Mouse (Mus musculus) G1E (cell line): ENCODE data around the gene Myo5a. TPM values are rescaled to one million over a fixed set of nuclear protein-coding genes. Genes with fewer than 3 reads are reported as not detected.

Source experiments
- ATAC-seq: 2 replicates; pipeline ENCODE4 v1.8.0; 2016; ENCODE audit warnings: mild to moderate bottlenecking; ENCODE audit not compliant: insufficient number of reproducible peaks, poor library complexity, low FRiP score, severe bottlenecking; ENCODE audit errors: extremely low read depth
- DNase-seq: peaks from one replicate; pipeline ENCODE4 v3.0.0; 2012; ENCODE audit warnings: low spot score
- H3K27me3 ChIP-seq: 2 replicates; pipeline ENCODE4 v1.6.1; 2012; ENCODE audit warnings: mild to moderate bottlenecking, low read length, inconsistent platforms; ENCODE audit not compliant: insufficient read depth
- H3K36me3 ChIP-seq: replicated peaks from 2 replicates; pipeline ENCODE3; 2012; ENCODE audit warnings: mild to moderate bottlenecking, inconsistent platforms
- H3K4me1 ChIP-seq: 2 replicates; pipeline ENCODE4 v1.6.1; 2012; ENCODE audit warnings: low read depth, low read length, inconsistent platforms, mixed read lengths; ENCODE audit not compliant: insufficient read depth
- H3K4me3 ChIP-seq: 2 replicates; pipeline ENCODE4 v1.5.1; 2012; ENCODE audit warnings: low read depth, mild to moderate bottlenecking, inconsistent platforms, low read length, moderate library complexity, mixed read lengths
- H3K9me3 ChIP-seq: replicated peaks from 2 replicates; pipeline ENCODE4 v1.6.1; 2012; ENCODE audit warnings: inconsistent platforms
- CTCF ChIP-seq: IDR thresholded peaks from 2 replicates; pipeline ENCODE4 v1.5.1; 2012; ENCODE audit warnings: low read depth, low read length, inconsistent platforms, mixed read lengths
- GATA1 ChIP-seq: IDR thresholded peaks from 2 replicates; pipeline ENCODE4 v1.6.1; 2012; ENCODE audit warnings: borderline replicate concordance, low read length, inconsistent platforms, mixed read lengths
- GATA2 ChIP-seq: IDR thresholded peaks from 2 replicates; pipeline ENCODE4 v1.6.1; 2012; ENCODE audit warnings: low read depth, low read length, inconsistent platforms, borderline replicate concordance
- POLR2AphosphoS5 ChIP-seq: IDR thresholded peaks from 2 replicates; pipeline ENCODE4 v1.6.1; 2012; ENCODE audit warnings: low read depth, low read length, inconsistent platforms; ENCODE audit not compliant: insufficient replicate concordance
- TAL1 ChIP-seq: conservative IDR thresholded peaks from 2 replicates; pipeline ENCODE4 v1.6.1; 2012; ENCODE audit warnings: low read depth, low read length, inconsistent platforms, mixed read lengths
- polyA plus RNA-seq: library from polyadenylated mRNA; stranded (reverse); fragments of >175 nt; gene quantifications from 2 replicates; pipeline ENCODE4 v1.2.3, GENCODE M21; 2012
- total RNA-seq, 2 experiments: library from RNA; stranded (forward) in 1 of 2; stranded (reverse) in 1 of 2; fragments of 200-1000 nt in 1 of 2; fragments of >200 nt in 1 of 2; fragmentation: Nextera tagmentation in 1 of 2; gene quantifications; 2 replicates each; pipeline ENCODE4 v1.2.3; 2014 to 2017

Myo5a gene
- total and polyA plus RNA-seq, 3 experiments: 14.0 to 50.8 (median 43.1) TPM

DNA sequence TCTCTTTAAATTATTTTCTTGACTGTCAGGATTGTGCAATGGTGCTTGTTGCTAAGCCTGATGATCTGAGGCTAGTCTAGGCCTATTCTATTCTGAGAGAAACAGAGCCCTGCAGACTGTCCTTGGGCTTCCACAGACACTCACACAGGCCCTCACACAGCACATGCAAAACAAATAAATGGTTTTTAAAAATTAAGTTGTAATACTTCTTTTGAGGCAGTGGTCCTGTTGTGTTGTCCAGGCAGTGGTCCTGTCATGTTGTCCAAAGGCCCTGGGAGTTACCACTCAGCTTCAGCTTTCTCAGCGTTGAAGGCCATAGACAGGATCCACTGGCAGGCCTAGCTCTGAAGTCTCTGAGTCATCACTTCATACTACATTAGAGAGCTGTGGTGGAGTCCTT, 130.7 kb downstream of the Myo5a start:
- ATAC-seq (no peak), DNase-seq (no peak)
- TF ChIP-seq GATA1: no peak
- TF ChIP-seq TAL1: no peak
- no peak for TF ChIP-seq POLR2AphosphoS5
- TF ChIP-seq GATA2: no peak
- no peak for TF ChIP-seq CTCF
- Histone ChIP-seq H3K4me1 (no peaks in the 10 kb centered on the region), H3K27me3 (no peaks in the 10 kb centered on the region), H3K36me3 (peaks cover 26% of the 10 kb centered on the region), H3K4me3 (no peak overlapping the region), H3K9me3 (no peaks in the 10 kb centered on the region)

DNA sequence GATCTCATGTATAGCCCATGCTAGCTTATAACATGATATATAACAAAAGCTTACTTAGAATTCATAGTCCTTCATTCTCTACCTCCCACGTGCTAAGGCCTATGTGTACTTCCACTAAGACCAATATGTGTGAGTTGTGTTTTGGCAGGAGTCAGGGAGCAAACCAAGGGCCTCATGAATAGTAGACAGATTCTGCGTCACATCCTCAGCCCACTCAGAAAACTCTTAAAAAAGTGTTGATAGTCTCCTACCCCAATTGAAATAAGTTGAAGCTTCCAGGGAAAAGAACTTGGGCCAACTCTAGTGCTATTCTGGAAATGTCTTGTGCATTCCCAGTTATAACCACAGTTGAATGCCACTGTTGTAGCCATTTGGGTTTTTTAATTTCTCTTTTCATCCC, 131.2 kb downstream of the Myo5a start:
- H3K36me3 ChIP-seq: peaks cover 25% of the 10 kb centered on the region
- ATAC-seq: no peak
- H3K4me3 ChIP-seq: no peak overlapping the region
- no peak for DNase-seq
- no peak for TF ChIP-seq CTCF
- H3K27me3 ChIP-seq: no peaks in the 10 kb centered on the region
- H3K9me3 ChIP-seq: no peaks in the 10 kb centered on the region
- H3K4me1 ChIP-seq: no peaks in the 10 kb centered on the region

DNA sequence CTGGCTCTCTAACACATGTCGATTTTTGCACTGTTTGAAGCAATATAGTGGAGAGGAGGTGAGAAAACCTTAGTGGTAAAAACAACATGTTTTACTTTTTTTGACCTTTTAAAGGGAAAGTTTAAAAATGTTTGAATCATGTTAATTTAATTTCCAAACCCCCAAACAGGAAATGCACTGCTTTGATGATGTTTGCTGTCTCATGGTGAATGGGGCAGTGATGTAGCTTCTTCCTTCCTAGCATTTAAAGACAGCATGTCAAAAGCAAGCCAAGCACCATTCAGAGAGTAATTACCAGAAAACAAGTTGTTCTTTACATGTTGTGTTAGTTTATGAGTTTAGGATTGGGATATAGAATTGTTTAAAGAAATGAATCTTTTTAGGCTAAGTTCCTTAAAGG, 138.4 kb downstream of the Myo5a start:
- no peak overlapping the region for H3K4me3 ChIP-seq
- H3K36me3 ChIP-seq: peaks cover 27% of the 10 kb centered on the region
- no peak for TF ChIP-seq TAL1
- no peak for TF ChIP-seq POLR2AphosphoS5
- no peak for TF ChIP-seq CTCF
- no peak for TF ChIP-seq GATA2
- TF ChIP-seq GATA1: no peak
- no peaks in the 10 kb centered on the region for H3K4me1 ChIP-seq
- H3K27me3 ChIP-seq: no peaks in the 10 kb centered on the region
- ATAC-seq: no peak
- H3K9me3 ChIP-seq: no peaks in the 10 kb centered on the region
- no peak for DNase-seq

DNA sequence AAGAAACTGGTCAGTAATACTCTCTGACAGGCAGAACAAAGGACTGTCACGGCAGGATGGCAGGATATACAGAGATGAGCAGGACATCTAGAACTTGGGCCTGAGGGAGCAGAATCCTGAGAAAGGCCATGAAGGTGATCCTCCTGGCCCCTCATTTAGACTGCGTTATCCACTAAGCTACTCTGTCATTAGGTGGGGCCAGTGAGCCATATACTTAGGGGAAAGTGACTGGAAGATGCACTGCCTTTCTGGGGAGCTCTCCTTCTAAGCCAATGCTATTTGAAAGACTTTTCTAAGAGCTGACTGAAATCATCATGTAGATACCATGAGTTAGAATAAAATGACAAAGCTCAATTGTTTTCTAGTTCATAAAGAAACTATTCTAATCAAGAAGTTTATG, 139.5 kb downstream of the Myo5a start:
- DNase-seq: no peak
- no peak for TF ChIP-seq POLR2AphosphoS5
- TF ChIP-seq GATA2: no peak
- TF ChIP-seq GATA1: no peak
- no peak for TF ChIP-seq CTCF
- no peak for TF ChIP-seq TAL1
- no peak for ATAC-seq
- H3K4me3 ChIP-seq: no peak overlapping the region
- H3K9me3 ChIP-seq: no peaks in the 10 kb centered on the region
- H3K27me3 ChIP-seq: no peaks in the 10 kb centered on the region
- peaks cover 31% of the 10 kb centered on the region for H3K36me3 ChIP-seq
- no peaks in the 10 kb centered on the region for H3K4me1 ChIP-seq

DNA sequence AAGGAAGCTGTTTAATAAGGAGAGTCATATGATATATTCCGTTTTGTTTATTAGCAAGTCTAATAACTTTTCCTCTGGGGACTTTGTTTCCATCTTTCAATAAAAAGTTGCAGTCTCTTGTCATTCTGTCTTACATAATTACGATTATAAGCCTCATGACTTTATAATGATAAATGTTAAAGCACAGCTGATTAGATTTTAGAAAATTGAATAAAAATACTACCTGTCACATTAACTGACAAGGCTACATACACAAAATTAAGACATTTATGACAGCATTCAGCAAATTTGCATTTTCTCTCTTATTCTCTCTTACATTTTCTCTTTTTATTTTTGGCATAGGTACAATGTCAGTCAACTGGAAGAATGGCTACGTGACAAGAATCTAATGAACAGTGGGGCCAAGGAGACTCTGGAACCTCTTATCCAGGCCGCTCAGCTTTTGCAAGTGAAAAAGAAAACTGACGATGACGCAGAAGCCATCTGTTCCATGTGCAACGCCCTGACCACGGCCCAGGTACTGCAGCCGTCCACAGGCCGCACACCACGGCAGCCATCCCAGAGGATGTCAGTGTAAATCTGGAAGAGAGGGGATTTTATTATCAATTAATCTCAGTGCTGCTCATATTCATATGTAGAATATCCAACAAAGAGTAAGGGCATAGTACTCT, 144.1 kb downstream of the Myo5a start:
- H3K27me3 ChIP-seq: no peaks in the 10 kb centered on the region
- no peak overlapping the region for H3K4me3 ChIP-seq
- DNase-seq: no peak
- H3K4me1 ChIP-seq: no peaks in the 10 kb centered on the region
- peaks cover 39% of the 10 kb centered on the region for H3K36me3 ChIP-seq
- H3K9me3 ChIP-seq: no peaks in the 10 kb centered on the region
- no peak for ATAC-seq
- TF ChIP-seq CTCF: no peak
- no peak for TF ChIP-seq POLR2AphosphoS5
- no peak for TF ChIP-seq GATA2
- no peak for TF ChIP-seq TAL1
- no peak for TF ChIP-seq GATA1

DNA sequence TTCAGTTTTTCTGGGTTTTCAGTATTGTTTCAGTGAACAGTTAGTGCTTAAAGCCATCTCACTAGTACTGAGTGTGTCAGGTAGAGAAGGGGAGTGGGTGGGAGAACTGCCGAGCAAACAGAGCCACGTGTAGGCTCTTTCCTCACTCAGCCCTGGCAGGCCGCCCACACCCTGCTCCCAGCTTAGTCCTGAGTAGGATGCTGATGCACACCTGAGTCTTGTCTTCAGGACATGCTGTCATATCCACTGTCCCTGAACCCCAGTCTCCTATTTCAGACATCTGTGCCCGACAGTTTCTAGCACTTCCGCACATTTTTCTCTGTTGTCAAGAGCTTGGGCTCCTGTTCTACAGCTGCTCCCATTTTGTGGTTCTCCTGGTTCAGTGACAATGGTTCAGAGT, 149.1 kb downstream of the Myo5a start:
- H3K36me3 ChIP-seq: peaks cover 28% of the 10 kb centered on the region
- no peak for DNase-seq
- TF ChIP-seq GATA2 (no peak), POLR2AphosphoS5 (no peak), TAL1 (no peak), GATA1 (no peak), CTCF (no peak)
- H3K27me3 ChIP-seq: no peaks in the 10 kb centered on the region
- no peaks in the 10 kb centered on the region for H3K9me3 ChIP-seq
- H3K4me3 ChIP-seq: no peak overlapping the region
- no peaks in the 10 kb centered on the region for H3K4me1 ChIP-seq
- ATAC-seq: no peak
